Mouse (Mus musculus) megakaryocyte, embryonic 14.5 days (primary cell): Measurements from ENCODE around the gene Il22.
"Not testable (repeated sequence)": the region's sequence is repeated elsewhere in the genome, so short reads cannot be mapped to it uniquely, and the experiment has no call there.

Source experiments
- FLI1 ChIP-seq: IDR thresholded peaks from 2 replicates; pipeline ENCODE4 v1.6.1; 2012; ENCODE audit warnings: low read length, inconsistent platforms, mixed read lengths
- GATA1 ChIP-seq: IDR thresholded peaks from 3 replicates; pipeline ENCODE4 v1.6.1; 2012; ENCODE audit warnings: mixed read lengths, low read length, inconsistent platforms, borderline replicate concordance

- TF ChIP-seq GATA1, FLI1: not testable (repeated sequence)
Observed at GRCm38 (mm10) chr10:118175542-118175941, 29.2 kb upstream of the Il22 start.
